Mouse (Mus musculus) cerebellum, postnatal 4 days (tissue): ENCODE results near the gene Dzip1l.
A peak's percentile ranks its signal among the peaks of the same experiment; 100 is the strongest.

Experiments used
- DNase-seq, 2 experiments: peaks; one replicate each; pipeline ENCODE4 v3.0.0; 2022; ENCODE audit warnings: low spot score in 2 of 2, mixed read lengths in 1 of 2

Gene Dzip1l

GRCm38 (mm10) chr9:99660756-99661155 is 31.5 kb downstream of the Dzip1l start:
- no peak for DNase-seq

GRCm38 (mm10) chr9:99661606-99662166 is 32.4 kb downstream of the Dzip1l start:
- DNase-seq: no peak

- peak; percentile 55 to 74 for DNase-seq
Observed at GRCm38 (mm10) chr9:99662406-99662805, 33.1 kb downstream of the Dzip1l start.

GRCm38 (mm10) chr9:99662887-99663286 is 33.6 kb downstream of the Dzip1l start:
- DNase-seq: no peak

- DNase-seq: no peak
Observed at GRCm38 (mm10) chr9:99667596-99667995, 38.3 kb downstream of the Dzip1l start.

GRCm38 (mm10) chr9:99671603-99672002 is 42.3 kb downstream of the Dzip1l start:
- DNase-seq: peak in 1 of 2 experiments; percentile 38

GRCm38 (mm10) chr9:99675714-99676113 is 46.4 kb downstream of the Dzip1l start:
- no peak for DNase-seq

- no peak for DNase-seq
Observed at GRCm38 (mm10) chr9:99681980-99682570, 52.8 kb downstream of the Dzip1l start.

- DNase-seq: peak in 1 of 2 experiments; percentile 29
Observed at GRCm38 (mm10) chr9:99685061-99685521, 55.8 kb downstream of the Dzip1l start.

GRCm38 (mm10) chr9:99685536-99686231 is 56.4 kb downstream of the Dzip1l start:
- DNase-seq: no peak

- DNase-seq: no peak
Observed at GRCm38 (mm10) chr9:99689796-99690195, 60.5 kb downstream of the Dzip1l start.

- DNase-seq: no peak
Observed at GRCm38 (mm10) chr9:99690386-99690785, 61.1 kb downstream of the Dzip1l start.

GRCm38 (mm10) chr9:99694961-99695360 is 65.7 kb downstream of the Dzip1l start:
- DNase-seq: no peak

GRCm38 (mm10) chr9:99699752-99700389 is 70.6 kb downstream of the Dzip1l start:
- no peak for DNase-seq

- no peak for DNase-seq
Observed at GRCm38 (mm10) chr9:99701187-99701586, 71.9 kb downstream of the Dzip1l start.

GRCm38 (mm10) chr9:99702215-99702614 is 72.9 kb downstream of the Dzip1l start:
- no peak for DNase-seq

- DNase-seq: no peak
Observed at GRCm38 (mm10) chr9:99703711-99704110, 74.4 kb downstream of the Dzip1l start.

GRCm38 (mm10) chr9:99706264-99706663 is 77.0 kb downstream of the Dzip1l start:
- DNase-seq: no peak

GRCm38 (mm10) chr9:99707425-99708126 is 78.3 kb downstream of the Dzip1l start:
- DNase-seq: no peak

- DNase-seq: no peak
Observed at GRCm38 (mm10) chr9:99709588-99710248, 80.4 kb downstream of the Dzip1l start.

GRCm38 (mm10) chr9:99710297-99710696 is 81.0 kb downstream of the Dzip1l start:
- DNase-seq: no peak
